Mouse (Mus musculus) embryonic fibroblast, embryonic 13.5 days (primary cell): ENCODE results near the gene Dgkh.

Experiments used
- CTCF ChIP-seq: IDR thresholded peaks from 2 replicates; pipeline ENCODE4 v1.5.1; 2011; ENCODE audit warnings: mild to moderate bottlenecking, control low read depth, low read length, moderate library complexity, borderline replicate concordance; ENCODE audit not compliant: insufficient read depth
- POLR2A ChIP-seq: IDR thresholded peaks from 2 replicates; pipeline ENCODE4 v1.6.1; 2011; ENCODE audit warnings: low read depth, mild to moderate bottlenecking, control low read depth, low read length, moderate library complexity

GRCm38 (mm10) chr14:78690387-78690786 lies 42.2 kb downstream of the Dgkh start:
- no peak for TF ChIP-seq CTCF
- no peak for TF ChIP-seq POLR2A
